11 mouse cellular contexts compared by ENCODE assay signal in genomic region chr12:89041429-89042107, GRCm38 (mm10).
A peak's percentile ranks its signal among the peaks of the same experiment; 100 is the strongest.
DNase-seq lines count a peak whose midpoint lies in the region; ATAC-seq lines count a peak whose summit lies in the region.
"Had no signal": no experiment of that assay in that cellular context is flagged by ENCODE, and none has a peak within 500 bp of the region (broad histone marks: within the 10 kb centered on the region; RNA-seq: fewer than 3 reads in every experiment).

No protein-coding gene starts in this region.

- WGBS in kidney, embryonic 15.5 days = 65% methylated on average over 2 of the region's 2 CpGs
- WGBS in embryonic facial prominence, embryonic 10.5 days = 73% methylated on average over 2 of the region's 2 CpGs
- 66% methylated on average over 2 of the region's 2 CpGs for whole genome bisulfite sequencing in midbrain, embryonic 12.5 days

- no peak overlapping the region for H3K4me3 ChIP-seq in kidney, embryonic 15.5 days (replicated peaks)
- no peak overlapping the region for H3K4me3 ChIP-seq in embryonic facial prominence, embryonic 10.5 days
- no peak overlapping the region for H3K4me3 ChIP-seq in midbrain, embryonic 12.5 days

- no peak overlapping the region for H3K4me2 ChIP-seq in kidney, embryonic 15.5 days
- H3K4me2 ChIP-seq in midbrain, embryonic 12.5 days (replicated peaks) = no peak overlapping the region

- H3K4me1 ChIP-seq in kidney, embryonic 15.5 days = no peaks in the 10 kb centered on the region
- no peaks in the 10 kb centered on the region for H3K4me1 ChIP-seq in embryonic facial prominence, embryonic 10.5 days
- H3K4me1 ChIP-seq in midbrain, embryonic 12.5 days = no peaks in the 10 kb centered on the region; the same call in 1 of the 2 replicates

- no peaks in the 10 kb centered on the region for H3K9me3 ChIP-seq in kidney, embryonic 15.5 days (replicated peaks)
- no peaks in the 10 kb centered on the region for H3K9me3 ChIP-seq in embryonic facial prominence, embryonic 10.5 days
- H3K9me3 ChIP-seq in midbrain, embryonic 12.5 days = no peaks in the 10 kb centered on the region

- no peak overlapping the region for H3K9ac ChIP-seq in kidney, embryonic 15.5 days
- no peak overlapping the region for H3K9ac ChIP-seq in midbrain, embryonic 12.5 days (replicated peaks)

- no peaks in the 10 kb centered on the region for H3K36me3 ChIP-seq in kidney, embryonic 15.5 days
- no peaks in the 10 kb centered on the region for H3K36me3 ChIP-seq in embryonic facial prominence, embryonic 10.5 days (replicated peaks)
- H3K36me3 ChIP-seq in midbrain, embryonic 12.5 days = no peaks in the 10 kb centered on the region

- DNase-seq in kidney, adult 11 months = no peak
- peak; percentile 6 for DNase-seq in cerebellum, adult 11-12 months
- DNase-seq in embryonic facial prominence, embryonic 10.5 days (ENCODE audit: low spot score) = peak; percentile 8
- no peak for DNase-seq in B cell, adult 2 months
- no peak for DNase-seq in frontal cortex, postnatal 36 days (ENCODE audit: low spot score in 2 of 2)
- DNase-seq in T-cell, adult 2 months (ENCODE audit: low spot score) = no peak
- DNase-seq: gastrocnemius, postnatal 14 days; heart, postnatal 14 days had no signal

- no peaks in the 10 kb centered on the region for H3K27me3 ChIP-seq in kidney, embryonic 15.5 days
- H3K27me3 ChIP-seq in embryonic facial prominence, embryonic 10.5 days (replicated peaks; ENCODE audit: low read depth, poor library complexity, severe bottlenecking) = no peaks in the 10 kb centered on the region
- no peaks in the 10 kb centered on the region for H3K27me3 ChIP-seq in midbrain, embryonic 12.5 days

- peak; percentile 81 for ATAC-seq in kidney, embryonic 15.5 days (replicated peaks; ENCODE audit: low FRiP score)
- ATAC-seq in midbrain, embryonic 12.5 days (ENCODE audit: low FRiP score, low read depth) = peak; percentile 75

- H3K27ac ChIP-seq in kidney, embryonic 15.5 days = no peak overlapping the region
- H3K27ac ChIP-seq in embryonic facial prominence, embryonic 10.5 days (replicated peaks) = no peak overlapping the region
- 0 out of 2 replicates have a peak overlapping the region, but pooled peaks have one; percentile 20 for H3K27ac ChIP-seq in midbrain, embryonic 12.5 days (replicated peaks)
- H3K27ac ChIP-seq: macrophage had no signal

Comparison
In these comparisons a context has a peak if more than half of its experiments do, and no peak if none do; other contexts are left out.
1. DNase-seq: peak in cerebellum, adult 11-12 months (single experiment) and embryonic facial prominence, embryonic 10.5 days (single experiment); none in kidney, adult 11 months (single experiment), B cell, adult 2 months (0 of 2), frontal cortex, postnatal 36 days (0 of 2) and T-cell, adult 2 months (single experiment).